8 mouse cellular contexts compared by ENCODE assay signal in genomic region chr17:11664610-11665345, GRCm38 (mm10).
DNase-seq lines count a peak whose midpoint lies in the region; ATAC-seq and TF ChIP-seq lines count a peak whose summit lies in the region.

No protein-coding gene starts in this region.

- H3K27ac ChIP-seq in intestine, embryonic 14.5 days (ENCODE audit: low read depth): no peak overlapping the region
- H3K27ac ChIP-seq in intestine, postnatal 0 days (ENCODE audit: low read depth, low read length): no peak overlapping the region
- H3K27ac ChIP-seq in embryonic facial prominence, embryonic 14.5 days (replicated peaks; ENCODE audit: low read depth, low read length): no peak overlapping the region
- H3K27ac ChIP-seq in intestine, embryonic 16.5 days (ENCODE audit: low read length): no peak overlapping the region
- no peak overlapping the region for H3K27ac ChIP-seq in neural tube, embryonic 12.5 days
- H3K27ac ChIP-seq in thymus, adult 2 months (ENCODE audit: control insufficient read depth, insufficient read depth, low read length): no peak overlapping the region

- TF ChIP-seq CTCF in intestine, postnatal 0 days (IDR thresholded peaks at IDR 0.05; ENCODE audit: low read depth): no peak
- TF ChIP-seq CTCF in thymus, adult 2 months (IDR thresholded peaks at IDR 0.05; ENCODE audit: borderline replicate concordance, control insufficient read depth, extremely low read depth, insufficient read depth, low read length, poor library complexity): no peak

- H3K36me3 ChIP-seq in intestine, embryonic 14.5 days (ENCODE audit: control insufficient read depth, insufficient read depth, low read length): no peaks in the 10 kb centered on the region
- no peaks in the 10 kb centered on the region for H3K36me3 ChIP-seq in intestine, postnatal 0 days (ENCODE audit: control insufficient read depth, insufficient read depth)
- no peaks in the 10 kb centered on the region for H3K36me3 ChIP-seq in embryonic facial prominence, embryonic 14.5 days (ENCODE audit: control insufficient read depth, insufficient read depth, low read length)
- no peaks in the 10 kb centered on the region for H3K36me3 ChIP-seq in intestine, embryonic 16.5 days (ENCODE audit: control insufficient read depth, insufficient read depth, low read length)
- no peaks in the 10 kb centered on the region for H3K36me3 ChIP-seq in neural tube, embryonic 12.5 days
- no peaks in the 10 kb centered on the region for H3K36me3 ChIP-seq in thymus, adult 2 months (ENCODE audit: control insufficient read depth, insufficient read depth, low read length)

- H3K4me3 ChIP-seq in intestine, embryonic 14.5 days (ENCODE audit: low read depth, low read length): 0 out of 2 replicates have a peak overlapping the region, but pooled peaks have one; percentile 1
- no peak overlapping the region for H3K4me3 ChIP-seq in intestine, postnatal 0 days (ENCODE audit: low read depth, low read length)
- peak overlapping the region; percentile 17; the same call in 1 of the 2 replicates for H3K4me3 ChIP-seq in embryonic facial prominence, embryonic 14.5 days (ENCODE audit: low read depth, low read length)
- H3K4me3 ChIP-seq in intestine, embryonic 16.5 days (ENCODE audit: low read length): peak overlapping the region; percentile 12; the same call in 1 of the 2 replicates
- H3K4me3 ChIP-seq in neural tube, embryonic 12.5 days: no peak overlapping the region
- no peak overlapping the region for H3K4me3 ChIP-seq in thymus, adult 2 months (ENCODE audit: control insufficient read depth, insufficient read depth, low read length)

- no peaks in the 10 kb centered on the region for H3K9me3 ChIP-seq in intestine, embryonic 14.5 days (ENCODE audit: control insufficient read depth, low read length)
- no peaks in the 10 kb centered on the region for H3K9me3 ChIP-seq in intestine, postnatal 0 days (ENCODE audit: control insufficient read depth)
- H3K9me3 ChIP-seq in embryonic facial prominence, embryonic 14.5 days (ENCODE audit: control insufficient read depth, low read length): no peaks in the 10 kb centered on the region
- H3K9me3 ChIP-seq in intestine, embryonic 16.5 days (ENCODE audit: control insufficient read depth, low read length): no peaks in the 10 kb centered on the region
- no peaks in the 10 kb centered on the region for H3K9me3 ChIP-seq in neural tube, embryonic 12.5 days

- H3K4me2 ChIP-seq in intestine, embryonic 14.5 days (ENCODE audit: low read length): peak overlapping the region; percentile 35
- H3K4me2 ChIP-seq in intestine, postnatal 0 days (replicated peaks; ENCODE audit: low read depth): no peak overlapping the region; the same call in 1 of the 2 replicates
- peak overlapping the region; percentile 44 for H3K4me2 ChIP-seq in embryonic facial prominence, embryonic 14.5 days (ENCODE audit: low read depth, low read length)
- H3K4me2 ChIP-seq in intestine, embryonic 16.5 days (ENCODE audit: low read depth, low read length): peak overlapping the region; percentile 14; the same call in 1 of the 2 replicates
- peak overlapping the region; percentile 46 for H3K4me2 ChIP-seq in neural tube, embryonic 12.5 days (replicated peaks)

- 42% methylated on average over 20 of the region's 20 CpGs for WGBS in intestine, embryonic 14.5 days
- 41% methylated on average over 20 of the region's 20 CpGs for WGBS in intestine, postnatal 0 days
- 32% methylated on average over 20 of the region's 20 CpGs for WGBS in embryonic facial prominence, embryonic 14.5 days
- WGBS in intestine, embryonic 16.5 days: 32% methylated on average over 20 of the region's 20 CpGs
- 42% methylated on average over 20 of the region's 20 CpGs for WGBS in neural tube, embryonic 12.5 days
- WGBS in thymus, adult 2 months: 56% methylated on average over 20 of the region's 20 CpGs

- no peaks in the 10 kb centered on the region for H3K4me1 ChIP-seq in intestine, embryonic 14.5 days (replicated peaks; ENCODE audit: control insufficient read depth, insufficient read depth, low read length)
- no peaks in the 10 kb centered on the region for H3K4me1 ChIP-seq in intestine, postnatal 0 days (replicated peaks; ENCODE audit: control insufficient read depth, insufficient read depth, low read length)
- peaks cover 8% of the 10 kb centered on the region; the same call in 1 of the 2 replicates for H3K4me1 ChIP-seq in embryonic facial prominence, embryonic 14.5 days (ENCODE audit: control insufficient read depth, insufficient read depth, low read length)
- H3K4me1 ChIP-seq in intestine, embryonic 16.5 days (ENCODE audit: control insufficient read depth, insufficient read depth, low read length): no peaks in the 10 kb centered on the region
- H3K4me1 ChIP-seq in neural tube, embryonic 12.5 days: no peaks in the 10 kb centered on the region; the same call in 1 of the 2 replicates
- no peaks in the 10 kb centered on the region for H3K4me1 ChIP-seq in thymus, adult 2 months (replicated peaks; ENCODE audit: control insufficient read depth, insufficient read depth, low read length)

- no peak for ATAC-seq in intestine, embryonic 14.5 days (replicated peaks; ENCODE audit: low FRiP score, low TSS enrichment, low read depth)
- ATAC-seq in intestine, postnatal 0 days: no peak
- ATAC-seq in embryonic facial prominence, embryonic 14.5 days (ENCODE audit: low read depth): peak; percentile 82
- ATAC-seq in intestine, embryonic 16.5 days: no peak
- no peak for ATAC-seq in neural tube, embryonic 12.5 days (ENCODE audit: low FRiP score, low read depth)

- TF ChIP-seq POLR2A in thymus, adult 2 months (IDR thresholded peaks at IDR 0.05; ENCODE audit: control insufficient read depth, extremely low read depth, insufficient read depth, low read length, poor library complexity): no peak

- no peak for DNase-seq in intestine, embryonic 14.5 days (ENCODE audit: low spot score)
- DNase-seq in embryonic facial prominence, embryonic 14.5 days (ENCODE audit: low spot score): peak; percentile 73
- DNase-seq in thymus, adult 2 months: no peak
- DNase-seq in urinary bladder, adult 18-20 months (ENCODE audit: low spot score in 2 of 2): no peak
- DNase-seq in testis, postnatal 14 days (ENCODE audit: low spot score): no peak

- H3K27me3 ChIP-seq in intestine, embryonic 14.5 days (replicated peaks; ENCODE audit: control insufficient read depth, insufficient read depth, low read length): no peaks in the 10 kb centered on the region
- H3K27me3 ChIP-seq in intestine, postnatal 0 days (replicated peaks; ENCODE audit: control insufficient read depth, insufficient read depth, low read length): no peaks in the 10 kb centered on the region
- H3K27me3 ChIP-seq in embryonic facial prominence, embryonic 14.5 days (replicated peaks; ENCODE audit: control insufficient read depth, insufficient read depth, low read length): no peaks in the 10 kb centered on the region
- H3K27me3 ChIP-seq in intestine, embryonic 16.5 days (replicated peaks; ENCODE audit: control insufficient read depth, insufficient read depth, low read length): no peaks in the 10 kb centered on the region
- no peaks in the 10 kb centered on the region for H3K27me3 ChIP-seq in neural tube, embryonic 12.5 days (replicated peaks)
- no peaks in the 10 kb centered on the region for H3K27me3 ChIP-seq in thymus, adult 2 months (ENCODE audit: control insufficient read depth, insufficient read depth, low read length)

- H3K9ac ChIP-seq in intestine, embryonic 14.5 days (ENCODE audit: low read length): no peak overlapping the region
- no peak overlapping the region for H3K9ac ChIP-seq in intestine, postnatal 0 days (ENCODE audit: low read depth, low read length)
- H3K9ac ChIP-seq in embryonic facial prominence, embryonic 14.5 days (ENCODE audit: low read depth, low read length): no peak overlapping the region
- no peak overlapping the region for H3K9ac ChIP-seq in intestine, embryonic 16.5 days (ENCODE audit: low read depth, low read length)
- H3K9ac ChIP-seq in neural tube, embryonic 12.5 days: no peak overlapping the region

Comparison
In these comparisons a context has a peak if more than half of its experiments do, and no peak if none do; other contexts are left out.
1. H3K4me3 ChIP-seq: peak in intestine, embryonic 14.5 days (single experiment), embryonic facial prominence, embryonic 14.5 days (single experiment) and intestine, embryonic 16.5 days (single experiment); none in intestine, postnatal 0 days (single experiment), neural tube, embryonic 12.5 days (single experiment) and thymus, adult 2 months (single experiment).